Comparison of ENCODE assay signal across 34 mouse cellular contexts in the genomic region with DNA sequence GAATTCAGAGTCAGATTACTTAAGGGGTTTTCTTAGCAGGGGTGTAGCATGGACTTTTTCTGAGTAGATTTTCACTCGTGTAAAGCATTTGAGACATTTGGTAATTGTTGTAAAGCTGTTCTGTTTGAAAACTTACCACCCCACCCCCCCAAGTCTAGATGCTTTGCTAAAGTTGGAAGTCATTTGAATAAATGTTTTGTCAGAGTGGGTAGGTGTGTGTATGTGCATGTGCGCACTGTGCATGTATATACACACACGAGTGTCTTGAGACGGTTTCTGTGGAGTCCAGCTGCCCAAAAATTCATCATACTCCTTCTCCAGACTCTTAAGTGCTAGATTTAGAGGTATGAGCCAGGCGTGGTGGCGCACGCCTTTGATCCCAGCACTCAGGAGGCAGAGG. TPM values are rescaled to one million over a fixed set of nuclear protein-coding genes. Genes with fewer than 3 reads are reported as not detected.
"Had no signal": no experiment of that assay in that cellular context is flagged by ENCODE, and none has a peak within 500 bp of the region (broad histone marks: within the 10 kb centered on the region; RNA-seq: fewer than 3 reads in every experiment).

No protein-coding gene starts in this region.

- H3K9me3 ChIP-seq: heart, embryonic 12.5 days; heart, embryonic 13.5 days; heart, embryonic 15.5 days; hindbrain, embryonic 10.5 days; hindbrain, embryonic 12.5 days; hindbrain, embryonic 13.5 days; hindbrain, embryonic 15.5 days; intestine, embryonic 15.5 days; kidney, embryonic 15.5 days had no signal

- ATAC-seq: hindbrain, embryonic 16.5 days; hindbrain, postnatal 0 days; inflammation-experienced regulatory T-cells, adult 6 months; intestine, embryonic 15.5 days; intestine, embryonic 16.5 days; intestine, postnatal 0 days had no signal

- H3K4me1 ChIP-seq: heart, embryonic 12.5 days; heart, embryonic 13.5 days; heart, embryonic 15.5 days; hindbrain, embryonic 10.5 days; hindbrain, embryonic 12.5 days; hindbrain, embryonic 13.5 days; hindbrain, embryonic 15.5 days; intestine, embryonic 15.5 days; kidney, embryonic 15.5 days had no signal

- H3K4me2 ChIP-seq: heart, embryonic 12.5 days; heart, embryonic 13.5 days; heart, embryonic 15.5 days; hindbrain, embryonic 12.5 days; hindbrain, embryonic 13.5 days; hindbrain, embryonic 14.5 days; hindbrain, embryonic 15.5 days; intestine, embryonic 15.5 days; kidney, embryonic 15.5 days had no signal

- DNase-seq: heart, postnatal 10 days; heart, postnatal 14 days; heart, postnatal 36 days; heart, postnatal 4 days; kidney, adult 11 months; kidney, adult 18-20 months; kidney, adult 2 months; kidney, adult 8-10 months; kidney, adult 9 months; kidney, postnatal 10 days; kidney, postnatal 14 days; kidney, postnatal 25 days; kidney, postnatal 36 days; kidney, postnatal 4 days; layer of hippocampus, adult 9-11 months; layer of hippocampus, postnatal 36 days had no signal

- H3K4me3 ChIP-seq: heart, embryonic 12.5 days; heart, embryonic 13.5 days; heart, embryonic 15.5 days; hindbrain, embryonic 10.5 days; hindbrain, embryonic 12.5 days; hindbrain, embryonic 13.5 days; hindbrain, embryonic 15.5 days; intestine, embryonic 15.5 days; kidney, embryonic 15.5 days; layer of hippocampus, adult 2 months; left cerebral cortex, adult 2 months had no signal

- H3K27me3 ChIP-seq: heart, embryonic 12.5 days; heart, embryonic 13.5 days; heart, embryonic 15.5 days; hindbrain, embryonic 12.5 days; hindbrain, embryonic 13.5 days; hindbrain, embryonic 15.5 days; intestine, embryonic 15.5 days; kidney, embryonic 15.5 days had no signal

- H3K27ac ChIP-seq: heart, embryonic 13.5 days; heart, embryonic 15.5 days; hindbrain, embryonic 10.5 days; hindbrain, embryonic 12.5 days; hindbrain, embryonic 13.5 days; hindbrain, embryonic 14.5 days; hindbrain, embryonic 15.5 days; hindbrain, postnatal 0 days; intestine, embryonic 15.5 days; kidney, embryonic 15.5 days; kidney, postnatal 0 days; layer of hippocampus, adult 2 months; left cerebral cortex, adult 2 months had no signal

- H3K9ac ChIP-seq: heart, embryonic 12.5 days; heart, embryonic 13.5 days; heart, embryonic 15.5 days; hindbrain, embryonic 12.5 days; hindbrain, embryonic 13.5 days; hindbrain, embryonic 14.5 days; hindbrain, embryonic 15.5 days; intestine, embryonic 15.5 days; kidney, embryonic 15.5 days had no signal

RNA-seq across cellular contexts. Expression of a gene that starts 53.4 kb away (rescaled TPM):
- polyA plus RNA-seq: inflammation-experienced regulatory T-cells, adult 6 months had no signal
